Mouse (Mus musculus) lung, embryonic 14.5 days (tissue): ENCODE results near the gene Gemin2. TPM values are rescaled to one million over a fixed set of nuclear protein-coding genes. Genes with fewer than 3 reads are reported as not detected.
"Not testable (repeated sequence)": the region's sequence is repeated elsewhere in the genome, so short reads cannot be mapped to it uniquely, and the experiment has no call there.

ENCODE experiments used
- ATAC-seq: fragments of 200-750 bp; cut with Nextera tagmentation; 2 replicates; pipeline ENCODE4 v1.8.0; 2017; ENCODE audit warnings: mild to moderate bottlenecking, moderate TSS enrichment, moderate library complexity; ENCODE audit not compliant: insufficient read depth
- DNase-seq: peaks from one replicate; pipeline ENCODE4 v3.0.0-alpha.2; 2015
- H3K27ac ChIP-seq: fragments of 300-500 bp; sonication (generic); 2 replicates; pipeline ENCODE4 v1.5.1; 2014; ENCODE audit warnings: low read depth, mild to moderate bottlenecking, moderate library complexity
- H3K27me3 ChIP-seq: fragments of 300-500 bp; sonication (generic); 2 replicates; pipeline ENCODE4 v1.6.1; 2014; ENCODE audit warnings: low read length, control low read depth; ENCODE audit not compliant: insufficient read depth
- H3K36me3 ChIP-seq: fragments of 300-500 bp; sonication (generic); 2 replicates; pipeline ENCODE4 v1.6.1; 2014; ENCODE audit warnings: control low read depth; ENCODE audit not compliant: insufficient read depth
- H3K4me1 ChIP-seq: fragments of 300-500 bp; sonication (generic); 2 replicates; pipeline ENCODE4 v1.6.1; 2014; ENCODE audit warnings: antibody characterized with exemption, control low read depth; ENCODE audit not compliant: insufficient read depth
- H3K4me2 ChIP-seq: fragments of 300-500 bp; sonication (generic); 2 replicates; pipeline ENCODE4 v1.6.1; 2014; ENCODE audit warnings: mild to moderate bottlenecking
- H3K4me3 ChIP-seq: fragments of 300-500 bp; sonication (generic); 2 replicates; pipeline ENCODE4 v1.5.1; 2014; ENCODE audit warnings: low read depth, low read length
- H3K9ac ChIP-seq: fragments of 300-500 bp; sonication (generic); 2 replicates; pipeline ENCODE4 v1.6.1; 2014
- H3K9me3 ChIP-seq: fragments of 300-500 bp; sonication (generic); 2 replicates; pipeline ENCODE4 v1.6.1; 2016; ENCODE audit warnings: low read depth, low read length, control low read depth
- CTCF ChIP-seq: IDR thresholded peaks from 2 replicates; pipeline ENCODE4 v1.5.1; 2016; ENCODE audit warnings: antibody characterized with exemption, low read depth
- WGBS: fragments of 180-500 bp; shearing (Covaris S2); extraction: QIAGEN DNeasy Blood & Tissue Kit; methylation state at CpG from one replicate; pipeline ENCODE4 v1.1.7; 2014; 5-methylcytosine and 5-hydroxymethylcytosine counted together
- polyA plus RNA-seq: library from polyadenylated mRNA; unstranded; fragments of >200 nt; fragmentation: Nextera tagmentation; extraction: Ambion mirVana; gene quantifications from 2 replicates; pipeline ENCODE4 v1.2.1, GENCODE M21; 2014

Gene Gemin2
- polyA plus RNA-seq, 1 experiment from 2014 or later = 27.7 TPM

GRCm38 (mm10) chr12:59039971-59040844, 27.0 kb downstream of the Gemin2 start:
- Histone ChIP-seq H3K4me2 (peak overlapping the region; percentile 40), H3K27ac (peak overlapping the region; percentile 78), H3K4me1 (no peaks in the 10 kb centered on the region), H3K9me3 (no peaks in the 10 kb centered on the region), H3K9ac (no peak overlapping the region), H3K36me3 (peaks cover 31% of the 10 kb centered on the region), H3K27me3 (no peaks in the 10 kb centered on the region), H3K4me3 (no peak overlapping the region)
- ATAC-seq (peak; percentile 89), DNase-seq (peak; percentile 83)
- TF ChIP-seq CTCF = no peak
- 4% methylated on average over 23 of the region's 23 CpGs for WGBS

- 15% methylated on average over 7 of the region's 7 CpGs for WGBS
- Histone ChIP-seq H3K4me1 (no peaks in the 10 kb centered on the region), H3K36me3 (peaks cover 38% of the 10 kb centered on the region), H3K4me2 (no peak overlapping the region), H3K4me3 (no peak overlapping the region), H3K9ac (no peak overlapping the region), H3K27ac (no peak overlapping the region), H3K27me3 (no peaks in the 10 kb centered on the region), H3K9me3 (no peaks in the 10 kb centered on the region)
- ATAC-seq (peak; percentile 34), DNase-seq (peak; percentile 39)
- no peak for TF ChIP-seq CTCF
Observed at GRCm38 (mm10) chr12:59040851-59041250, 27.7 kb downstream of the Gemin2 start.

GRCm38 (mm10) chr12:59052470-59052869, 39.3 kb downstream of the Gemin2 start:
- DNase-seq = no peak
- no peak for ATAC-seq
- Histone ChIP-seq H3K9ac (no peak overlapping the region), H3K4me2 (no peak overlapping the region), H3K4me3 (no peak overlapping the region), H3K9me3 (no peaks in the 10 kb centered on the region), H3K27me3 (no peaks in the 10 kb centered on the region), H3K36me3 (peaks cover 38% of the 10 kb centered on the region), H3K27ac (no peak overlapping the region), H3K4me1 (no peaks in the 10 kb centered on the region)
- 90% methylated on average over 3 of the region's 3 CpGs for WGBS
- TF ChIP-seq CTCF = no peak

GRCm38 (mm10) chr12:59053166-59053565, 40.0 kb downstream of the Gemin2 start:
- H3K4me1 ChIP-seq = no peaks in the 10 kb centered on the region
- no peak overlapping the region for H3K27ac ChIP-seq
- peaks cover 36% of the 10 kb centered on the region for H3K36me3 ChIP-seq
- no peak overlapping the region for H3K4me3 ChIP-seq
- H3K9ac ChIP-seq = no peak overlapping the region
- no peak overlapping the region for H3K4me2 ChIP-seq
- no peaks in the 10 kb centered on the region for H3K9me3 ChIP-seq
- H3K27me3 ChIP-seq = no peaks in the 10 kb centered on the region
- TF ChIP-seq CTCF = no peak
- WGBS = 81% methylated on average over 5 of the region's 5 CpGs
- no peak for ATAC-seq
- no peak for DNase-seq

GRCm38 (mm10) chr12:59053976-59054375, 40.8 kb downstream of the Gemin2 start:
- TF ChIP-seq CTCF = no peak
- no peaks in the 10 kb centered on the region for H3K27me3 ChIP-seq
- H3K4me1 ChIP-seq = no peaks in the 10 kb centered on the region
- ATAC-seq (no peak), DNase-seq (no peak)
- H3K4me3 ChIP-seq = no peak overlapping the region
- no peak overlapping the region for H3K27ac ChIP-seq
- no peak overlapping the region for H3K4me2 ChIP-seq
- H3K9ac ChIP-seq = no peak overlapping the region
- H3K9me3 ChIP-seq = no peaks in the 10 kb centered on the region
- peaks cover 31% of the 10 kb centered on the region for H3K36me3 ChIP-seq

GRCm38 (mm10) chr12:59055196-59055850, 42.1 kb downstream of the Gemin2 start:
- H3K4me2 ChIP-seq = no peak overlapping the region
- no peaks in the 10 kb centered on the region for H3K27me3 ChIP-seq
- H3K4me3 ChIP-seq = no peak overlapping the region
- H3K27ac ChIP-seq = no peak overlapping the region
- DNase-seq = no peak
- no peak for TF ChIP-seq CTCF
- WGBS = 70% methylated on average over 4 of the region's 4 CpGs
- ATAC-seq = no peak
- no peaks in the 10 kb centered on the region for H3K9me3 ChIP-seq
- no peak overlapping the region for H3K9ac ChIP-seq
- peaks cover 7% of the 10 kb centered on the region; the same call in 1 of the 2 replicates for H3K4me1 ChIP-seq
- peaks cover 31% of the 10 kb centered on the region for H3K36me3 ChIP-seq

- Histone ChIP-seq H3K9me3 (no peaks in the 10 kb centered on the region), H3K4me3 (no peak overlapping the region), H3K4me1 (peaks cover 7% of the 10 kb centered on the region; the same call in 1 of the 2 replicates), H3K4me2 (no peak overlapping the region), H3K27me3 (no peaks in the 10 kb centered on the region), H3K36me3 (peaks cover 28% of the 10 kb centered on the region), H3K27ac (no peak overlapping the region), H3K9ac (no peak overlapping the region)
- no peak for ATAC-seq
- no peak for DNase-seq
- WGBS = 97% methylated on average over 11 of the region's 11 CpGs
- no peak for TF ChIP-seq CTCF
Observed at GRCm38 (mm10) chr12:59056222-59056621, 43.0 kb downstream of the Gemin2 start.

- not testable (repeated sequence) for DNase-seq, H3K9me3 ChIP-seq, H3K27ac ChIP-seq, ATAC-seq, H3K4me1 ChIP-seq, H3K27me3 ChIP-seq, H3K9ac ChIP-seq, H3K4me2 ChIP-seq, H3K4me3 ChIP-seq
- peaks cover 22% of the 10 kb centered on the region for H3K36me3 ChIP-seq
- 84% methylated on average over 5 of the region's 5 CpGs for WGBS
Observed at GRCm38 (mm10) chr12:59058242-59058641, 45.0 kb downstream of the Gemin2 start.
